ENCODE assay signal across 8 mouse cellular contexts in genomic region chr3:133271887-133272286, GRCm38 (mm10). TPM values are rescaled to one million over a fixed set of nuclear protein-coding genes. Genes with fewer than 3 reads are reported as not detected.
A peak's percentile ranks its signal among the peaks of the same experiment; 100 is the strongest.
DNase-seq lines count a peak whose midpoint lies in the region; ATAC-seq and TF ChIP-seq lines count a peak whose summit lies in the region.

No protein-coding gene starts in this region.

- no peak overlapping the region for H3K4me2 ChIP-seq in forebrain, postnatal 0 days (ENCODE audit: low read depth)
- no peak overlapping the region for H3K4me2 ChIP-seq in forebrain, embryonic 16.5 days (ENCODE audit: low read length)

- H3K9ac ChIP-seq in forebrain, postnatal 0 days, result no peak overlapping the region
- no peak overlapping the region for H3K9ac ChIP-seq in forebrain, embryonic 16.5 days (replicated peaks; ENCODE audit: low read depth, low read length)

- ATAC-seq in forebrain, postnatal 0 days, result no peak
- ATAC-seq in forebrain, embryonic 16.5 days, result no peak
- ATAC-seq in megakaryocyte-erythroid progenitor cell, adult 5-6 weeks (replicated peaks; ENCODE audit: low FRiP score, low TSS enrichment, poor library complexity, severe bottlenecking), result peak; percentile 65; the same call in 1 of the 2 replicates

- no peaks in the 10 kb centered on the region for H3K4me1 ChIP-seq in forebrain, postnatal 0 days (ENCODE audit: insufficient read depth)
- no peaks in the 10 kb centered on the region for H3K4me1 ChIP-seq in forebrain, embryonic 16.5 days (replicated peaks; ENCODE audit: control insufficient read depth, insufficient read depth, low read length)
- no peaks in the 10 kb centered on the region for H3K4me1 ChIP-seq in E14TG2a.4 (replicated peaks; ENCODE audit: low read depth, low read length)
- H3K4me1 ChIP-seq in thymus, adult 2 months (replicated peaks; ENCODE audit: control insufficient read depth, insufficient read depth, low read length), result no peaks in the 10 kb centered on the region

- WGBS in forebrain, postnatal 0 days, result 21% methylated on average over 3 of the region's 3 CpGs
- 17% methylated on average over 3 of the region's 3 CpGs for WGBS in forebrain, embryonic 16.5 days
- 18% methylated on average over 3 of the region's 3 CpGs for WGBS in thymus, adult 2 months

- no peaks in the 10 kb centered on the region for H3K27me3 ChIP-seq in forebrain, postnatal 0 days (ENCODE audit: insufficient read depth, low read length)
- H3K27me3 ChIP-seq in forebrain, embryonic 16.5 days (replicated peaks; ENCODE audit: control insufficient read depth, insufficient read depth, low read length), result no peaks in the 10 kb centered on the region
- no peaks in the 10 kb centered on the region for H3K27me3 ChIP-seq in E14TG2a.4 (ENCODE audit: insufficient read depth, low read length)
- no peaks in the 10 kb centered on the region for H3K27me3 ChIP-seq in thymus, adult 2 months (ENCODE audit: control insufficient read depth, insufficient read depth, low read length)

- H3K9me3 ChIP-seq in forebrain, postnatal 0 days (ENCODE audit: low read length), result no peaks in the 10 kb centered on the region
- H3K9me3 ChIP-seq in forebrain, embryonic 16.5 days (ENCODE audit: control insufficient read depth, low read length), result no peaks in the 10 kb centered on the region
- no peaks in the 10 kb centered on the region for H3K9me3 ChIP-seq in E14TG2a.4 (ENCODE audit: low read length)

- H3K4me3 ChIP-seq in forebrain, postnatal 0 days (ENCODE audit: low read depth, low read length), result no peak overlapping the region
- no peak overlapping the region for H3K4me3 ChIP-seq in forebrain, embryonic 16.5 days (replicated peaks; ENCODE audit: low read length)
- no peak overlapping the region for H3K4me3 ChIP-seq in E14TG2a.4 (replicated peaks; ENCODE audit: low read length)
- no peak overlapping the region for H3K4me3 ChIP-seq in gastrocnemius, adult 2 months
- H3K4me3 ChIP-seq in thymus, adult 2 months (ENCODE audit: control insufficient read depth, insufficient read depth, low read length), result no peak overlapping the region

- H3K36me3 ChIP-seq in forebrain, postnatal 0 days (ENCODE audit: insufficient read depth), result no peaks in the 10 kb centered on the region
- no peaks in the 10 kb centered on the region for H3K36me3 ChIP-seq in forebrain, embryonic 16.5 days (ENCODE audit: control insufficient read depth, insufficient read depth)
- no peaks in the 10 kb centered on the region for H3K36me3 ChIP-seq in E14TG2a.4 (ENCODE audit: insufficient read depth, low read length)
- no peaks in the 10 kb centered on the region for H3K36me3 ChIP-seq in thymus, adult 2 months (ENCODE audit: control insufficient read depth, insufficient read depth, low read length)

- no peak overlapping the region for H3K27ac ChIP-seq in forebrain, postnatal 0 days (ENCODE audit: low read depth, low read length)
- H3K27ac ChIP-seq in forebrain, embryonic 16.5 days (ENCODE audit: low read length), result no peak overlapping the region
- no peak overlapping the region for H3K27ac ChIP-seq in gastrocnemius, adult 2 months
- H3K27ac ChIP-seq in thymus, adult 2 months (ENCODE audit: control insufficient read depth, insufficient read depth, low read length), result no peak overlapping the region

- TF ChIP-seq CTCF in forebrain, postnatal 0 days (IDR thresholded peaks at IDR 0.05; ENCODE audit: low read depth), result peak; percentile 62
- TF ChIP-seq CTCF in E14TG2a.4 (conservative IDR thresholded peaks at IDR 0.05; ENCODE audit: low read length), result peak; percentile 25; the same call in 1 of the 2 replicates
- peak; percentile 68 for TF ChIP-seq CTCF in gastrocnemius, adult 2 months (IDR thresholded peaks at IDR 0.05)
- TF ChIP-seq CTCF in thymus, adult 2 months (IDR thresholded peaks at IDR 0.05; ENCODE audit: borderline replicate concordance, control insufficient read depth, extremely low read depth, insufficient read depth, low read length, poor library complexity), result no peak

- TF ChIP-seq POLR2A in thymus, adult 2 months (IDR thresholded peaks at IDR 0.05; ENCODE audit: control insufficient read depth, extremely low read depth, insufficient read depth, low read length, poor library complexity), result no peak

- intact Hi-C loops in gastrocnemius, adult 2 months (cut with DNase I), result loop anchor here (5.0 to 10.0 kb wide), 2 partner anchors 187 to 525 kb away; no protein-coding TSS in a partner anchor

- peak; percentile 73 for DNase-seq in forebrain, postnatal 0 days
- peak; percentile 37 for DNase-seq in cerebellum, adult 11-12 months
- DNase-seq in gastrocnemius, adult 2 months, result peak; percentile 52
- DNase-seq in layer of hippocampus, postnatal 10 days (ENCODE audit: low spot score in 2 of 2), result peak; percentile 86
- DNase-seq in thymus, adult 2 months, result peak; percentile 64

RNA-seq across cellular contexts. Expression of gene Arhgef38, which starts 37.1 kb away (rescaled TPM):
- 0.15 and 0.33 TPM in 2 replicates for total RNA-seq in forebrain, postnatal 0 days (2014; rRNA removed)
- polyA plus RNA-seq in forebrain, postnatal 0 days (2015; fragmentation: Nextera tagmentation; extraction: Ambion mirVana), result 0.05 and 0.12 TPM in 2 replicates
- 0.06 TPM in 1 of 2 replicates, not detected in the other for polyA plus RNA-seq in forebrain, embryonic 16.5 days (2015; fragmentation: Nextera tagmentation; extraction: Ambion mirVana)
- not detected for total RNA-seq in gastrocnemius, adult 2 months (2021)
- under 1 TPM in 1 of 2 experiments, not detected in 1; 0.29 TPM for total RNA-seq in layer of hippocampus, postnatal 10 days (2021)
- total RNA-seq in megakaryocyte-erythroid progenitor cell, adult 5-6 weeks (2014; fragmentation: Nextera tagmentation), result not detected in 2 replicates
- total RNA-seq in megakaryocyte-erythroid progenitor cell, adult 5-6 weeks (2017), result not detected in 2 replicates
- polyA plus RNA-seq in thymus, adult 2 months (2012; rRNA removed), result 0.19 TPM in 1 of 2 replicates, not detected in the other

RNA-seq across cellular contexts. Expression of gene Ppa2, which starts 38.0 kb away (rescaled TPM):
- total RNA-seq in forebrain, postnatal 0 days (2014; rRNA removed), result 34.4 and 47.6 TPM in 2 replicates
- 82.8 and 91.0 TPM in 2 replicates for polyA plus RNA-seq in forebrain, postnatal 0 days (2015; fragmentation: Nextera tagmentation; extraction: Ambion mirVana)
- polyA plus RNA-seq in forebrain, embryonic 16.5 days (2015; fragmentation: Nextera tagmentation; extraction: Ambion mirVana), result 72.1 and 76.9 TPM in 2 replicates
- total RNA-seq in gastrocnemius, adult 2 months (2021), result 10 to 100 TPM; 43.7 to 59.7 TPM
- 10 to 100 TPM; 45.2 to 48.6 TPM for total RNA-seq in layer of hippocampus, postnatal 10 days (2021)
- total RNA-seq in megakaryocyte-erythroid progenitor cell, adult 5-6 weeks (2014; fragmentation: Nextera tagmentation), result 62.3 and 99.2 TPM in 2 replicates
- total RNA-seq in megakaryocyte-erythroid progenitor cell, adult 5-6 weeks (2017), result 109 and 119 TPM in 2 replicates
- polyA plus RNA-seq in thymus, adult 2 months (2012; rRNA removed), result 38.5 and 50.5 TPM in 2 replicates
